Mouse (Mus musculus) hindbrain, embryonic 11.5 days (tissue): Measurements from ENCODE around the gene Dhx37. TPM values are rescaled to one million over a fixed set of nuclear protein-coding genes. Genes with fewer than 3 reads are reported as not detected.

ENCODE experiments used
- ATAC-seq: fragments of 200-750 bp; cut with Nextera tagmentation; 2 replicates; pipeline ENCODE4 v1.8.0; 2017; ENCODE audit warnings: mild to moderate bottlenecking, moderate TSS enrichment, moderate library complexity; ENCODE audit not compliant: low FRiP score
- DNase-seq: peaks from one replicate; pipeline ENCODE4 v3.0.0-alpha.2; 2015; ENCODE audit warnings: low spot score
- H3K27ac ChIP-seq: fragments of 300-500 bp; sonication (generic); 2 replicates; pipeline ENCODE4 v1.5.1; 2014; ENCODE audit warnings: mild to moderate bottlenecking, low read depth, low read length
- H3K27me3 ChIP-seq: fragments of 300-500 bp; sonication (generic); 2 replicates; pipeline ENCODE4 v1.6.1; 2014; ENCODE audit warnings: mild to moderate bottlenecking, low read length, moderate library complexity, mixed read lengths; ENCODE audit not compliant: control insufficient read depth, insufficient read depth
- H3K36me3 ChIP-seq: fragments of 300-500 bp; sonication (generic); 2 replicates; pipeline ENCODE4 v1.6.1; 2014; ENCODE audit warnings: mild to moderate bottlenecking, low read length, moderate library complexity, mixed read lengths; ENCODE audit not compliant: control insufficient read depth, insufficient read depth
- H3K4me1 ChIP-seq: fragments of 300-500 bp; sonication (generic); replicated peaks from 2 replicates; pipeline ENCODE4 v1.6.1; 2014; ENCODE audit warnings: low read length, mixed read lengths; ENCODE audit not compliant: control insufficient read depth, insufficient read depth
- H3K4me2 ChIP-seq: fragments of 300-500 bp; sonication (generic); replicated peaks from 2 replicates; pipeline ENCODE4 v1.6.1; 2014; ENCODE audit warnings: mild to moderate bottlenecking, low read depth, low read length
- H3K4me3 ChIP-seq: fragments of 300-500 bp; sonication (generic); 2 replicates; pipeline ENCODE4 v1.5.1; 2014; ENCODE audit warnings: low read depth, low read length
- H3K9ac ChIP-seq: fragments of 300-500 bp; sonication (generic); 2 replicates; pipeline ENCODE4 v1.6.1; 2014; ENCODE audit warnings: low read depth, low read length
- H3K9me3 ChIP-seq: fragments of 300-500 bp; sonication (generic); 2 replicates; pipeline ENCODE4 v1.6.1; 2016; ENCODE audit warnings: low read length; ENCODE audit not compliant: control insufficient read depth
- WGBS: fragments of 180-500 bp; shearing (Covaris S2); extraction: QIAGEN DNeasy Blood & Tissue Kit; methylation state at CpG from one replicate; pipeline ENCODE4 v1.1.7; 2014; 5-methylcytosine and 5-hydroxymethylcytosine counted together
- polyA plus RNA-seq: library from polyadenylated mRNA; unstranded; fragments of >200 nt; fragmentation: Nextera tagmentation; extraction: Ambion mirVana; gene quantifications from 2 replicates; pipeline ENCODE4 v1.2.1, GENCODE M21; 2014

Gene Dhx37
- polyA plus RNA-seq, 1 experiment from 2014 or later, result 10.4 TPM

DNA sequence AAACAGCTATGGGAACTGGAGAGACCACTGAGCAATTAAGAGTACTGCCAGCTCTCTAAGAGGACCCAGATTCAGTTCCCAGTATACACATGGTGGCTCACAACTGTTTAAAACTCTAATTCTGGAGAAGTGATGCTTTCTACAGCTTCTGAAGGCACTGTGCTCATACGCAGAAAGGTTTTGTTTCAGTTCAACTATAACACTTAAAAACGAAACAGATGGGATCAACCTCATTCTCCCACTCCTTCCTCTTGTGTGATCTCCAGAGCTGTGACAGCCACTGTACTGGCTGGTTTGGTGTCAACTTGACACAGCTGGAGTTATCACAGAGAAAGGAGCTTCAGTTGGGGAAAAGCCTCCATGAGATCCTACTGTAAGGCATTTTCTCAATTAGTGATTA is 58.0 kb downstream of the Dhx37 start:
- DNase-seq (no peak), ATAC-seq (no peak)
- Histone ChIP-seq H3K4me1 (no peaks in the 10 kb centered on the region), H3K9ac (no peak overlapping the region), H3K27ac (no peak overlapping the region), H3K9me3 (no peaks in the 10 kb centered on the region), H3K36me3 (no peaks in the 10 kb centered on the region), H3K27me3 (no peaks in the 10 kb centered on the region), H3K4me3 (no peak overlapping the region), H3K4me2 (no peak overlapping the region)
- WGBS, result 88% methylated on average over 2 of the region's 2 CpGs

DNA sequence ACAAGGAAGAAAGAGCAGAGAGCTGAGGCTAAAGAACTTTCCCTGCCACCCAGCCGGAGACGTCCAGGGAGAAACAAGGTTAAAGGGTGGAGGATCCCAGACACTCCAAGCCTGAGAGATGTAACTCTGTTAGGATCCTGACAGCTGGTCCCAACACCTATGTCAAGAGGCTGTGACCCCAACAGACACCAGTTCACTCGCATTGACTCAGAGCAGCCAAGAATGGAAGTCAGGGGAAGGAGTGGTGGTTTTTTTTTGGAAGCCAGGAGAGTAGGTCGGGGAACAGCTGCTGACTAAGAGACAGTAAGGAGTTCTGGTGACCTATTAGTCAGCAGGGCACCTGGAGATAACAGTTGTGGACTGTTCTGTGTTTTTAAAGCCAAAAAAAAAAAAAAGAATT is 61.9 kb downstream of the Dhx37 start:
- no peaks in the 10 kb centered on the region for H3K4me1 ChIP-seq
- no peaks in the 10 kb centered on the region for H3K27me3 ChIP-seq
- ATAC-seq, result no peak
- H3K4me2 ChIP-seq, result no peak overlapping the region
- no peak overlapping the region for H3K9ac ChIP-seq
- no peak for DNase-seq
- no peaks in the 10 kb centered on the region for H3K36me3 ChIP-seq
- no peak overlapping the region for H3K4me3 ChIP-seq
- H3K9me3 ChIP-seq, result no peaks in the 10 kb centered on the region
- H3K27ac ChIP-seq, result no peak overlapping the region
- 81% methylated on average over 4 of the region's 4 CpGs for WGBS

DNA sequence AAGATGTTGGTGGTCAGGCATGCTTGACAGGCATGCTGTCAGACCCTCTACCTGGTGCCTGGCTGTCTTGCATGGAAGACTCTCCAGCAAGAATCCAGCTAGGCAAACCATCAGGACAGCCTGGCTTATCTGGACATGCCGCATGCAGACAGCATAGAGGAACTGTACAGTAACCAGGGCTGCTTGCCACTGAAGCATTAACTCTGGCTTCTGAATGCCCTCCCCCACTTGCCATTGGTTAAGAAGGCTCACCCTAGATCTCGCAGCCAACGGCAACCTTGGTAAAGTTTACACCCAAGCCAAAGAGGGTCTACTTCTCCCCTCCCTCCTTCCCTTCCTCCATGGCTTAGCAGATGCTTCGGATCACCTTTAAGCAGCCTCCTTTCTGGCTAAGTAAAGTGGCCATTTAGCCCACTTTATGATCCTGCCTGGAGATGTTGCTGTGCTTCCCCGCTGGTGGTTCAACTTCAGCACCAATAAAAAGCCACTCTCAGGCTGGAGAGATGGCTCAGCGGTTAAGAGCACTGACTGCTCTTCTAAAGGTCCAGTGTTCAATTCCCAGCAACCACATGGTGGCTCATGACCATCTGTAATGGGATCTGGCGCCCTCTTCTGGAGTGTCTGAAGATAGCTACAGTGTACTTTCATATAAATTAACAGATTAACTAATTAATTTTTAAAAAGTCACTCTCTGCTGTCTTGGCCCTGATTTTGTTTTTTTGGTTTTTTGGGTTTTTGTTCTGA is 62.8 kb downstream of the Dhx37 start:
- Histone ChIP-seq H3K9ac (no peak overlapping the region), H3K36me3 (no peaks in the 10 kb centered on the region), H3K9me3 (no peaks in the 10 kb centered on the region), H3K4me2 (no peak overlapping the region), H3K27me3 (no peaks in the 10 kb centered on the region), H3K27ac (no peak overlapping the region), H3K4me3 (no peak overlapping the region), H3K4me1 (no peaks in the 10 kb centered on the region)
- no peak for ATAC-seq
- 77% methylated on average over 7 of the region's 7 CpGs for WGBS
- DNase-seq, result no peak

DNA sequence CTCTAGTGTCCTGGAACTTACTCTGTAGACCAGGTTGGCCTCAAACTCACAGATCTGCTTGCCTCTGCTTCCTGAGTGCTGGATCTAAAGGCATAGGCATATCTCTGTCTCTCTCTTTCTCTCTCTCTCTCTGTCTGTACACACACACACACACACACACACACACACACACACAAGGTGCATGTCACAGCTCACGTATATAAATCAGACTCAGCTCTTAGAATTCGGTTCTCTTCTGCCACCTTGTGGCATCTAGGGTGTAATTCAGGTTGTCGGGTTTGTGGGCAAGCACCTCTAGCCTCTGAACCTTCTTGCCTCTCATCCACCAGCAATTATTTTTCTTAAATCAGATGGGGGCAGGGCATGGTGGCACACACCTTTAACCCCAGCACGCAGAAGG is 65.4 kb downstream of the Dhx37 start:
- Histone ChIP-seq H3K36me3 (no peaks in the 10 kb centered on the region), H3K4me3 (no peak overlapping the region), H3K27me3 (no peaks in the 10 kb centered on the region), H3K4me2 (no peak overlapping the region), H3K9me3 (no peaks in the 10 kb centered on the region), H3K4me1 (no peaks in the 10 kb centered on the region), H3K27ac (no peak overlapping the region), H3K9ac (no peak overlapping the region)
- 1% methylated on average over 4 of the region's 4 CpGs for WGBS
- DNase-seq (peak; percentile 76), ATAC-seq (no peak)

DNA sequence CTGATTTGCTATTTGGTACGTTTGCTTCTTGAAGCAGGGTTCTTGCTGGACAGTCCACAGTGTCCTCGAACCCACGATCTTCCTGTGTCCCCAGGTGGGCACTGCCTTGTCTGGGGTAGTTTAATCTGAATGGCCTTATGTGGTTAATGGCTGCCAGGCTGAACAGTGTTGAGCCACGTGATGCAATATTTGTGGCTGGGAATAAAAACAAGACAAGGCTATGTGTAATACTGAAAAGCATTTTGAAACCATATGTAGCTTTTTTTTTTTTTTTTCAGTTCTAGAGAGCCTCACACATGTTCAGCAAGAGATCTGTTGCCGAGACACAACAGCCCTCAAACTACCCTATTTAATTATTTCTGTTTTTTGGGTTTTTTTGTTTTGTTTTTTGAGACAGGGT is 65.8 kb downstream of the Dhx37 start:
- no peaks in the 10 kb centered on the region for H3K9me3 ChIP-seq
- ATAC-seq (no peak), DNase-seq (no peak)
- 72% methylated on average over 5 of the region's 5 CpGs for WGBS
- no peak overlapping the region for H3K4me3 ChIP-seq
- H3K27ac ChIP-seq, result no peak overlapping the region
- H3K9ac ChIP-seq, result no peak overlapping the region
- no peaks in the 10 kb centered on the region for H3K36me3 ChIP-seq
- no peaks in the 10 kb centered on the region for H3K4me1 ChIP-seq
- no peaks in the 10 kb centered on the region for H3K27me3 ChIP-seq
- no peak overlapping the region for H3K4me2 ChIP-seq

DNA sequence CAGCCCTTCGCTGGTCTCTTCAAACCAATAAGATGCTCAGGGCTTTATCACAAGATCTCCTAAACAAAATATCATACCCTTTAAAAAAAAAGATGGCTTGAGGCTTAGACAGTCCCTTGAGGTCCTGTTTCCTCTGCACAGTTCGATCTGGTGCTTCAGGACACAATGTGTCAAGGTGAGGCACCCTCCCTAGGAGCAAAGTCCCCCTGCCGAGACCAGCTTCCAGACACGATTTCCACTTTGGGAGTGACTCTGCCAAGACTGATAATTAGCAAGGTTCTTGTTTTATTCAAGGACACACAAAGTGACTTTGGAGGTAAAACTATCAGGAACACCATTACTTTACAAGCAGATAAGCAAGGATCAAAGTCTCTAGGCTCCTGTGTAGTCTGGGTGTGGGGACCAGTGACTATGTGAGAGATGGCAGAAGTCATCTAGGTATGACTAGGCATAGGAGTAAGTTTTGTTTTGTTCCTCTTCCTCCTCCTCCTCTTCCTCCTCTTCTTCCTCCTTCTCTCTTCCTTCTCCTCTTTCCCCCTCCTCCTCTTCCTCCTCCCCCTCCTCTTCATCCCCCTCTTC is 69.0 kb downstream of the Dhx37 start:
- Histone ChIP-seq H3K36me3 (no peaks in the 10 kb centered on the region), H3K27me3 (no peaks in the 10 kb centered on the region), H3K4me1 (no peaks in the 10 kb centered on the region), H3K9ac (no peak overlapping the region), H3K4me2 (no peak overlapping the region), H3K4me3 (no peak overlapping the region), H3K9me3 (no peaks in the 10 kb centered on the region), H3K27ac (no peak overlapping the region)
- DNase-seq (no peak), ATAC-seq (no peak)
- 82% methylated on average over 4 of the region's 4 CpGs for WGBS

DNA sequence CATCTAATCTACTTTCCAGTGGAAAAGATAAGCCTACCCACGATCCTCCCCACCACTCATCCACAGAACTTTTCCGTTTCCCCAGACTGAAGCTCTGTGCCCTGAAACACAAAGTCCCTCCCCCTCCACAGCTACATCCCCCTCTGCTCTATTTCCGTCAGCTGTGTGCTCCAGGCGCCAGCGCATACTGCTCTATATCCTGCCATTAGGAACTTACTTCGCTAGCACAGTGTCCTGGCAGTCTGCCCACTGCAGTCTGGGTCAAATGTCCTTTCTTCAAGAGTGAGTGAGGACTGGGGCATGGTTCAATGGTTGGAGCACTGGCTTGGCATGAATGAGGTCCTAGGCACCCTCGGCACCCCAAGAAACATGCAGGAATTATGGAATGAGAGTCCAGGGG is 70.0 kb downstream of the Dhx37 start:
- Histone ChIP-seq H3K27me3 (no peaks in the 10 kb centered on the region), H3K36me3 (no peaks in the 10 kb centered on the region), H3K4me2 (no peak overlapping the region), H3K27ac (no peak overlapping the region), H3K9me3 (no peaks in the 10 kb centered on the region), H3K4me1 (no peaks in the 10 kb centered on the region), H3K4me3 (no peak overlapping the region), H3K9ac (no peak overlapping the region)
- 88% methylated on average over 7 of the region's 7 CpGs for WGBS
- ATAC-seq (no peak), DNase-seq (no peak)

Other genes with a start within 250 kb of the Dhx37 start
- 20.4 and 22.6 TPM in 2 replicates for gene Scarb1, start 93.0 kb downstream of the Dhx37 start, polyA plus RNA-seq
- 0.59 TPM in 1 of 2 replicates, not detected in the other for gene Gm10382, start 44.8 kb downstream of the Dhx37 start, polyA plus RNA-seq
- 1,074 and 1,099 TPM in 2 replicates for gene Ubc, start 43.9 kb downstream of the Dhx37 start, polyA plus RNA-seq
- gene Bri3bp, start 7.4 kb upstream of the Dhx37 start, polyA plus RNA-seq, result 30.1 and 30.8 TPM in 2 replicates
- 48.6 and 50.1 TPM in 2 replicates for gene Aacs, start 41.7 kb upstream of the Dhx37 start, polyA plus RNA-seq
- 0.70 and 0.74 TPM in 2 replicates for gene Tmem132b, start 97.7 kb upstream of the Dhx37 start, polyA plus RNA-seq